ENCODE assay signal across 8 mouse cellular contexts in genomic region chr2:18065708-18066030, GRCm38 (mm10). TPM values are rescaled to one million over a fixed set of nuclear protein-coding genes. Genes with fewer than 3 reads are reported as not detected.
DNase-seq lines count a peak whose midpoint lies in the region; ATAC-seq and TF ChIP-seq lines count a peak whose summit lies in the region.

No protein-coding gene starts in this region.

- H3K4me1 ChIP-seq in embryonic facial prominence, embryonic 12.5 days = peaks cover 11% of the 10 kb centered on the region
- peaks cover 11% of the 10 kb centered on the region; the same call in 1 of the 2 replicates for H3K4me1 ChIP-seq in intestine, embryonic 14.5 days (replicated peaks; ENCODE audit: control insufficient read depth, insufficient read depth, low read length)

- DNase-seq in layer of hippocampus, adult 2 months (ENCODE audit: low spot score in 2 of 2) = no peak
- DNase-seq in layer of hippocampus, adult 8-10 months (ENCODE audit: low spot score in 2 of 2) = no peak
- DNase-seq in intestine, embryonic 14.5 days (ENCODE audit: low spot score) = no peak
- no peak for DNase-seq in left cerebral cortex, postnatal 4 days
- DNase-seq in embryo, embryonic 11 days = no peak
- DNase-seq in cerebellum, adult 11-12 months = no peak

- H3K4me2 ChIP-seq in embryonic facial prominence, embryonic 12.5 days (replicated peaks) = peak overlapping the region; percentile 85
- peak overlapping the region; percentile 74 for H3K4me2 ChIP-seq in intestine, embryonic 14.5 days (ENCODE audit: low read length)
- H3K4me2 ChIP-seq in myocyte (ENCODE audit: low read depth) = peak overlapping the region; percentile 76

- H3K27ac ChIP-seq in layer of hippocampus, adult 2 months = peak overlapping the region; percentile 86
- H3K27ac ChIP-seq in embryonic facial prominence, embryonic 12.5 days = peak overlapping the region; percentile 100
- H3K27ac ChIP-seq in intestine, embryonic 14.5 days (ENCODE audit: low read depth) = peak overlapping the region; percentile 99

- no peak for TF ChIP-seq POLR2A in myocyte (IDR thresholded peaks at IDR 0.05; ENCODE audit: insufficient read length, low read depth)

- peak; percentile 19; the same call in 1 of the 2 replicates for ATAC-seq in embryonic facial prominence, embryonic 12.5 days (ENCODE audit: insufficient number of reproducible peaks, insufficient read depth, low FRiP score, low TSS enrichment)
- no peak for ATAC-seq in intestine, embryonic 14.5 days (replicated peaks; ENCODE audit: low FRiP score, low TSS enrichment, low read depth)

- intact Hi-C loops in left cerebral cortex, postnatal 4 days (cut with DNase I) = no loop called here

- no peaks in the 10 kb centered on the region for H3K9me3 ChIP-seq in embryonic facial prominence, embryonic 12.5 days
- H3K9me3 ChIP-seq in intestine, embryonic 14.5 days (ENCODE audit: control insufficient read depth, low read length) = no peaks in the 10 kb centered on the region

- peak overlapping the region; percentile 90 for H3K4me3 ChIP-seq in layer of hippocampus, adult 2 months
- H3K4me3 ChIP-seq in embryonic facial prominence, embryonic 12.5 days = peak overlapping the region; percentile 89
- peak overlapping the region; percentile 69 for H3K4me3 ChIP-seq in intestine, embryonic 14.5 days (ENCODE audit: low read depth, low read length)
- H3K4me3 ChIP-seq in myocyte = peak overlapping the region; percentile 76

- peaks cover 54% of the 10 kb centered on the region for H3K79me2 ChIP-seq in myocyte (ENCODE audit: control insufficient read depth, insufficient read depth)

- WGBS in embryonic facial prominence, embryonic 12.5 days = 7% methylated on average over 6 of the region's 6 CpGs
- WGBS in intestine, embryonic 14.5 days = 6% methylated on average over 6 of the region's 6 CpGs

- H3K27me3 ChIP-seq in embryonic facial prominence, embryonic 12.5 days = no peaks in the 10 kb centered on the region
- H3K27me3 ChIP-seq in intestine, embryonic 14.5 days (replicated peaks; ENCODE audit: control insufficient read depth, insufficient read depth, low read length) = no peaks in the 10 kb centered on the region
- no peaks in the 10 kb centered on the region for H3K27me3 ChIP-seq in myocyte (ENCODE audit: control insufficient read depth, insufficient read depth, insufficient read length)

- H3K9ac ChIP-seq in embryonic facial prominence, embryonic 12.5 days = peak overlapping the region; percentile 97
- H3K9ac ChIP-seq in intestine, embryonic 14.5 days (ENCODE audit: low read length) = peak overlapping the region; percentile 89

- peaks cover 8% of the 10 kb centered on the region; the same call in 1 of the 2 replicates for H3K36me3 ChIP-seq in embryonic facial prominence, embryonic 12.5 days
- peaks cover 11% of the 10 kb centered on the region for H3K36me3 ChIP-seq in intestine, embryonic 14.5 days (ENCODE audit: control insufficient read depth, insufficient read depth, low read length)
- peaks cover 6% of the 10 kb centered on the region for H3K36me3 ChIP-seq in myocyte (ENCODE audit: control insufficient read depth, insufficient read depth)

- no peak for TF ChIP-seq CTCF in layer of hippocampus, adult 2 months (conservative IDR thresholded peaks at IDR 0.05)

- peak overlapping the region; percentile 69 for H3ac ChIP-seq in myocyte (ENCODE audit: control insufficient read depth, insufficient read length)

TF ChIP-seq in myocyte, 11 proteins besides CTCF, POLR2A, EP300 and RAD21:
- TF ChIP-seq SRF (IDR thresholded peaks at IDR 0.05; ENCODE audit: control insufficient read depth, insufficient read length, low read depth) (no peak), E2F4 (IDR thresholded peaks at IDR 0.05; ENCODE audit: insufficient read depth) (no peak), MYOG (IDR thresholded peaks at IDR 0.05; ENCODE audit: control insufficient read depth in 1 of 3, insufficient read depth in 1 of 3, insufficient read length in 2 of 3, low read depth in 2 of 3) (no peak), REST (IDR thresholded peaks at IDR 0.05; ENCODE audit: insufficient read depth, insufficient read length) (no peak), POLR2AphosphoS2 (IDR thresholded peaks at IDR 0.05; ENCODE audit: insufficient read length, low read depth) (no peak), USF1 (IDR thresholded peaks at IDR 0.05; ENCODE audit: low read depth) (no peak), TCF12 (IDR thresholded peaks at IDR 0.05; ENCODE audit: insufficient read depth, poor library complexity, severe bottlenecking) (no peak), CEBPB (IDR thresholded peaks at IDR 0.05; ENCODE audit: insufficient read depth, poor library complexity, severe bottlenecking) (no peak), TCF3 (IDR thresholded peaks at IDR 0.05; ENCODE audit: insufficient read length, low read depth) (no peak), MYOD1 (IDR thresholded peaks at IDR 0.05; ENCODE audit: control insufficient read depth in 1 of 3, insufficient read length in 2 of 3, low read depth in 2 of 3) (no peak), MAX (IDR thresholded peaks at IDR 0.05; ENCODE audit: low read depth) (no peak)

RNA-seq across cellular contexts. Expression of gene Mllt10, which starts 10.6 kb away (rescaled TPM):
- 10 to 100 TPM; 63.6 to 67.6 TPM for total RNA-seq in layer of hippocampus, adult 2 months (2021)
- 10 to 100 TPM; 52.2 to 67.9 (median 61.5) TPM for total RNA-seq in layer of hippocampus, adult 8-10 months (2022)
- 69.9 and 73.8 TPM in 2 replicates for polyA plus RNA-seq in embryonic facial prominence, embryonic 12.5 days (2016; fragmentation: Nextera tagmentation; extraction: Ambion mirVana)
- polyA plus RNA-seq in intestine, embryonic 14.5 days (2014; fragmentation: Nextera tagmentation; extraction: Ambion mirVana) = 36.4 and 40.2 TPM in 2 replicates
- 12.5 TPM for polyA plus RNA-seq in myocyte (2012; fragmentation: generic; extraction: Trizol)
- 10 to 100 TPM; 50.4 to 59.6 TPM for total RNA-seq in left cerebral cortex, postnatal 4 days (2021)

RNA-seq across cellular contexts. Expression of gene Skida1, which starts 16.8 kb away (rescaled TPM):
- total RNA-seq in layer of hippocampus, adult 2 months (2021) = 10 to 100 TPM; 16.8 to 16.9 TPM
- total RNA-seq in layer of hippocampus, adult 8-10 months (2022) = 10 to 100 TPM; 12.9 to 16.1 (median 13.9) TPM
- polyA plus RNA-seq in embryonic facial prominence, embryonic 12.5 days (2016; fragmentation: Nextera tagmentation; extraction: Ambion mirVana) = 14.2 and 14.7 TPM in 2 replicates
- 3.3 and 3.8 TPM in 2 replicates for polyA plus RNA-seq in intestine, embryonic 14.5 days (2014; fragmentation: Nextera tagmentation; extraction: Ambion mirVana)
- polyA plus RNA-seq in myocyte (2012; fragmentation: generic; extraction: Trizol) = 0.12 TPM
- total RNA-seq in left cerebral cortex, postnatal 4 days (2021) = 10 to 100 TPM; 11.6 to 13.9 TPM

RNA-seq across cellular contexts. Expression of gene A930004D18Rik, which starts 28.1 kb away (rescaled TPM):
- 1 to 10 TPM; 4.2 to 4.3 TPM for total RNA-seq in layer of hippocampus, adult 2 months (2021)
- 1 to 10 TPM; 3.8 to 6.3 (median 5.1) TPM for total RNA-seq in layer of hippocampus, adult 8-10 months (2022)
- polyA plus RNA-seq in embryonic facial prominence, embryonic 12.5 days (2016; fragmentation: Nextera tagmentation; extraction: Ambion mirVana) = 16.4 and 18.7 TPM in 2 replicates
- 11.5 and 13.3 TPM in 2 replicates for polyA plus RNA-seq in intestine, embryonic 14.5 days (2014; fragmentation: Nextera tagmentation; extraction: Ambion mirVana)
- 1.8 TPM for polyA plus RNA-seq in myocyte (2012; fragmentation: generic; extraction: Trizol)
- total RNA-seq in left cerebral cortex, postnatal 4 days (2021) = 1 to 10 TPM; 3.2 to 5.2 TPM
